Mouse (Mus musculus) v-Abl transformed pro-B cells (cell line): ENCODE data around the gene Mfsd6.
"Not testable (repeated sequence)": the region's sequence is repeated elsewhere in the genome, so short reads cannot be mapped to it uniquely, and the experiment has no call there.

ENCODE experiments used
- in situ Hi-C, 2 experiments: fragments of 400-800 bp; cut with MboI; formaldehyde crosslinking; loops; one replicate each; pipeline ENCODE4 v1.15.1; 2025; ENCODE audit not compliant: unreplicated experiment in 2 of 2

Gene Mfsd6

GRCm38 (mm10) chr1:52714451-52714850 is 12.8 kb downstream of the Mfsd6 start:
- in situ Hi-C loops = no loop called here

GRCm38 (mm10) chr1:52714021-52714420 is 13.2 kb downstream of the Mfsd6 start:
- in situ Hi-C loops = no loop called here

GRCm38 (mm10) chr1:52708745-52709144 is 18.5 kb downstream of the Mfsd6 start:
- in situ Hi-C loops = no loop called here

DNA sequence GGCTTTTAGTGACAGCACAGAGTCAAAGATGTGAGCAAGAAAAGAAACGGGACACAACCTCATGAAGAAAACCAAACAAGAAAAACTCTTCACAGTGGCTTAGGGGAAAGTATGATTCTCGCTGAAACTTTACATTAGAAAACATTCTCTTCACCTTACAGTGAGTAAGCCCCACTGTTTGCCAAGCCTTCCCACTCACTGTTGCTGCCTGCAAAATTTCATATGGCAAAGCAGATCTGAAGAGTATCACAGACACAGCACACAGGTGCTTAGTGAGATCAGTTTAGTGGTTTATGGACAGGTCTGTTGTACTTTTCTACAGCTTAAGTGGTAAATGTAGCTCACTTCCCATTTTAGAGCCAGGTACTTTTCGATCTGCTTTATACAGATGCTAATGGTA is 20.2 kb downstream of the Mfsd6 start:
- in situ Hi-C loops = no loop called here

DNA sequence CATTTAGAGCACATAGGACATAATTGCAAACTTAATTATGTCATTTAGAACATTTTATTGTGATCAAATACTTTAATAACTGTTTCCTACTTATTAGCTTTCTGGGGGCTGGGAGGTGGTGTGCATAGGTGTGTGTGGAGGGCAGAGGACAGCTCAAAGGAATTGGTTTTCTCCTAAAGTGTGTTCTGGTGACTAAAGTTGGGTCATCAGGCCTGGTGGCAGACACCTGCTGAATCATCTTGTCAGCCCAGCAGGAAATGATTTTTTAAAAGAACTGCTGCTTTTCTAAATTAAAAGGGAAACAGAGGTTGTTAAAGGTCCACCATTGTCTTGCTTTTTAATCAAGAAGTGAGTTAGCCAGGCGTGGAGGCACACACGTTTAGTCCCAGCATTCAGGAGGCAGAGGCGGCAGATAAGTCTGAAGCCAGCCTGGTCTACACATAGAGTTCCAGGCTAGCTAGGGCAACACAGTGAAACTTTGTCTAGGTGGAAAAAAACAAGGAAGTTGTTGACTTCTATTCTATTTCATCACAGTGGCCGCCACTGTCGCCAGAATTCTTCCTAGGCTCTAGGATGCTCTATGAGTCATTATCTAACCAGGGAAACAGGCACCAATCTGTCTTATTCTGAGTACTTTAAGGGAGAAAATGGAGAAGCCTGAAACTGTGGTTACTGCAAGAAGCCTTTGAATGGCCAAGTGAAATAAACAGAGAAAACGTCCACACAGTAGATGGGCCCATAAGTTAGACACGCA is 24.3 kb downstream of the Mfsd6 start:
- in situ Hi-C loops = loop anchor here in 1 of 2 experiments (5.0 kb wide), 1 partner anchor 41 kb away; no protein-coding TSS in a partner anchor

- in situ Hi-C loops = loop anchor here in 1 of 2 experiments (5.0 kb wide), 1 partner anchor 40 kb away; no protein-coding TSS in a partner anchor
These were observed 25.3 kb downstream of the Mfsd6 start for GRCm38 (mm10) chr1:52701941-52702340.

- in situ Hi-C loops = not testable (repeated sequence)
These were observed 32.8 kb downstream of the Mfsd6 start for GRCm38 (mm10) chr1:52694456-52694855.

- in situ Hi-C loops = no loop called here
These were observed 39.6 kb downstream of the Mfsd6 start for GRCm38 (mm10) chr1:52687636-52688035.

- in situ Hi-C loops = no loop called here
These were observed 43.7 kb downstream of the Mfsd6 start for GRCm38 (mm10) chr1:52683550-52683949.

DNA sequence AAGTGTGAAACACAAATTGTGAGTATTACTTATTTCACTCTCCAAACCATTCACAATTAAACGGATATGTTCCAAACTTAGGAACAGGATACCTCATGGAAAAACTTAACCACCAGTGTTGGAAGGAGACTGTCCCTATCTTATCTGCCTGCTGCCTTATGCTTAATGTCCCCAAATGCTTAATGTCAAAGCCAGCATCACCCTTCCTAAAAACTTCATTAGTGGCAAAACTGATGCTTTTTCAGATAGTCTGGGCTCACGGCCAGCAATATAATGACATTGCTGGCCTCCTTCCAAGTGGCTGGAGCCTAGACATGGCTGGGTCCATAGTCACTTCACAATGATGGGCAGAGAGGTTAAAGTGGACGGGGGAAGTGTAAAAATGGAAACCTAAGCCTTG is 50.6 kb downstream of the Mfsd6 start:
- in situ Hi-C loops = no loop called here

DNA sequence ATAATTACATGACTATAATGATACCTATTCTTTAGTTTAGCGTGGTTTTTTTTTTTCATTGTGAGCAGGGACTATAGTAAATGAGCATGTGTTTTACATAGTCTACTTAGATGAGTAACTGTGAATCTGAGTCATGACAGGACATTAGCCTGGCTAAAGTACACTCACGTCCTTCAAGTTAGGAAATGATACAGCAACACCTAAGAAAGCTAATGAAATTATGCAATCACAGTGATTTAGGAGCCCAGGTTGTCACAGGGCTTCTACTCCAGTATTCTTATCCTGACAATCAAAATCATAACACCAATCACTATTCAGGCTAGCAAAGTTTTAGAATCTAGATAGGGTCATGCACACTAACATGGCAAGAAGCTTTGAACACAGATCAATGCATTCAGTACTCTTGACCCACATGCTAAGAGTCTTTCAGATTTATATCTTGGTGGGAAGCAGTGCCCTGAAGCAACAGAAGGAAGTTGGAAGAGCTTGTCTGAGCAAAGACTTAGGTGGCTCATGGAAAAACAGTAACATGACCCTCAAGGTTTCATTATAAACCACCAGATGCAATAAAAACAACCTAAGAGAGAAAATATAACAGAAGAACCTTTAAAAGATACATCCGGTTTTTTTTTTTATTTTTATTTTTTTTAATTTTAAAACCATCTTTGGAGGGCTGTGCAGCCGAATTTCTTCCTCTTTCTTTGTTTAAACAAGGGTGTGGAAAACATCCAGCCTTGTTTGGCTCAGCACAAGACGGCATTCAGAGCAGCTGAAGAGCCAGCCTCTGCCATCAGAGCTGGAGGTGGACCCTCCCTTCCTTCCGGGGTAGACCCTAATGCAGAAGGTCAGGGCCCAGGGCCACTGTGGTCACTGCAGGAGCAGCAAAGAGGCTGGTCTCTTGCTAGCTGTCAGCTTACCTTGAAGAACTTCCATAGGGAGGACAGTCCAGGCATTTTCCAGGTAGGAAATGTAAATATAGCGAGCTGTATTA is 51.4 kb downstream of the Mfsd6 start:
- in situ Hi-C loops = no loop called here

DNA sequence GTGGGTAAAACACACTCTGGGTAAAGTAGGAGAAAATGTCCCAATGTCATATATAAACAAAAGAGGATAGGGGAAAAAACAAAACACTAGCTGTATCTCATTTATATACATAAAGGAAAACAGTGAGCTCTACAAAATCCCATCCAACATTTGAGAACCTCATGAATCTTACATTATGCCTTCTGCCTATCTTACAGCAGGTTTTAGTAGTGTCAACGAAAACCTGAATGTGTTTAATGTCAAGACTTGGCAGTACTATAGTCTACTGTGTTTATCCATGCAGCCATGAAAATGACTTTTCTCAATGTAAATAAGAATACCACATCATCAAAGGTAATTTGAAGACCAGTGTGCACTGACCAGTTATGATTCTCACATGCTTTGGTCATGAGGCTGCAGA is 57.3 kb downstream of the Mfsd6 start:
- in situ Hi-C loops = loop anchor here in 1 of 2 experiments (25.0 kb wide), 1 partner anchor 617 kb away; the partner anchor contains the start of genes Gm28778, Ormdl1 and Pms1

- in situ Hi-C loops = loop anchor here in 1 of 2 experiments (25.0 kb wide), 1 partner anchor 618 kb away; the partner anchor contains the start of genes Gm28778, Ormdl1 and Pms1
These were observed 58.4 kb downstream of the Mfsd6 start for GRCm38 (mm10) chr1:52668743-52669323.

DNA sequence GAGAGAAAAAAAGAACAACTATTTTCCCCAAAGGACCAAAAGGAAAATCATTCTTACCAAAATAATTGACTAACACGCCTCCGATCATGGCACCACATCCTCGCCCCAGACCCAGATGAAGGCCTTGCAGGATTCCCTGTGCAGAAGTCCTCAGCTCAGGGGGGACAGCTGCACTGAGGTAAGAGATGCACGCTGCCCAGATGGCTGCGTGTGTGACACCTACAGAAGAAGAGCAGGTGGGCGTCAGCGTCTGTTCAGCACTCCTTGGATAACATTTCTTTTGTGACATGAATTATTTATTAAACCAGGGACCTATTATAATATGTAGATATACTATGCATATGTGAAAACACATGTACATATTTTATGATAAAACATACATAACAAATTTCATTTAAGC is 64.0 kb downstream of the Mfsd6 start:
- in situ Hi-C loops = loop anchor here in 1 of 2 experiments (5.0 to 25.0 kb wide), 2 partner anchors 39 to 624 kb away; partner anchors contain the start of genes Gm28778, Ormdl1 and Pms1

GRCm38 (mm10) chr1:52660765-52661164 is 66.5 kb downstream of the Mfsd6 start:
- in situ Hi-C loops = loop anchor here in 1 of 2 experiments (5.0 to 25.0 kb wide), 2 partner anchors 42 to 627 kb away; partner anchors contain the start of genes Gm28778, Ormdl1 and Pms1

DNA sequence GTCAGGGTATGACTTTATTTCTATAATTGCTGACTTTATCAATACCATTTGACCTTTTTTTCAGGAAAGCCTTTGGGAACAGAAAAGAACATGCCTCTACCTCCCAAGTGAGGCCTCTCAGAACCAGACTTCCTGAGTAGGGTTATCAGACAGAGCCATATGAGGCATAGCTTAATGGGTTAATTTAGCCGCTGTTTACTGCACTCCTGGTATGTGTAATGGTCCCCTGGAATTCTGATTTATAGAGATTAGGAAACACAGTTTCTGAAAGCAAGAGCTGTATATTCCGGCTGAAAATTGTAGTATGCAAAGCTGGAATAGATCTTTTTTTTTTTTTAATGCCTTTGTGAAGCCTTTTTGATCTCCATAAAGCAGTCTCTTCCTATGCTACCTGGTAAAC is 67.0 kb downstream of the Mfsd6 start:
- in situ Hi-C loops = loop anchor here in 1 of 2 experiments (5.0 to 25.0 kb wide), 2 partner anchors 42 to 627 kb away; partner anchors contain the start of genes Gm28778, Ormdl1 and Pms1

DNA sequence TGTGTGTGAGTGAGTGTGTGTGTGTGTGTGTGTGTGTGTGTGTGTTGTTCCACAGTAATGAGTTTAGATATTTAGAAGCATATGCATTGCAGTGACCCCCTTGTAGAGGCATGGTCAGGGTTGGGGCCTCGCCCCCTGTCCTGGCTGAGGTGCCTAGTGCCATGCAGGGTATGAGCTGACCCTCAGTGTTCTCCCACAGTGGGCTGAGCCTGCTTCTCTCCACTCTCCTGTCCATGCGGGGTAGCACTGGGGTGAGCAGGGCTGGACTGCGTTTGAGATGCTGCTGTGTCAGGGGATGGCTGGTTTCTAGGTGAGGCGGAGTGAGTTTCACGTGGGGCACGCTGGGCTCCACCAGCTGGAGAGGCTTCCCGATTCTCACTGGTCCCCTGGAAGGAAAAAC is 69.1 kb downstream of the Mfsd6 start:
- in situ Hi-C loops = loop anchor here in 1 of 2 experiments (25.0 kb wide), 1 partner anchor 629 kb away; the partner anchor contains the start of genes Gm28778, Ormdl1 and Pms1

- in situ Hi-C loops = loop anchor here in 1 of 2 experiments (25.0 kb wide), 1 partner anchor 632 kb away; the partner anchor contains the start of genes Gm28778, Ormdl1 and Pms1
These were observed 72.1 kb downstream of the Mfsd6 start for GRCm38 (mm10) chr1:52655153-52655552.

DNA sequence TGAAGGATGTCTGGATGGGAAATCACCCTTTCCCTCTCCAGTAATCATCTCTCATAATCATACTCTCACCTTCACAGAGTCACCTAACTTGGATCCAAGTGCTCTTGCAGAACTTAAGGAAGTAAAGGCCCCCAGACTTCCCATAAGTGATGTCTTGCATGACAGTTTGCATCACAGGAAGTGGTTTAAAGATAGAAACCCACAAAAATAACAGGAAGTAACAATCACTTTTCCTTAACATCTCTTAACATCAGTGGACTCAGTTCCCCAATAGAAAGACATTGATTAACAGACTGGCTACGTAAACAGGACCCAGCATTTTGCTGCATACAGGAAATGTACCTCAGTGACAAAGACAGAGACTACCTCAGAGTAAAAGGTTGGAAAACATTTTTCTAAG is 73.9 kb downstream of the Mfsd6 start:
- in situ Hi-C loops = loop anchor here in 1 of 2 experiments (5.0 to 25.0 kb wide), 2 partner anchors 194 to 634 kb away; partner anchors contain the start of genes Gm28778, Ormdl1 and Pms1
